Mouse (Mus musculus): Measurements from ENCODE around the gene Gm7792. TPM values are rescaled to one million over a fixed set of nuclear protein-coding genes. Genes with fewer than 3 reads are reported as not detected.
"Not testable (repeated sequence)": the region's sequence is repeated elsewhere in the genome, so short reads cannot be mapped to it uniquely, and the experiment has no call there.

The Gm7792 gene
- not detected in 2 replicates for polyA plus RNA-seq (2016; fragmentation: Nextera tagmentation; extraction: Ambion mirVana)

GRCm38 (mm10) chr5:93843476-93843875 is at the start of gene Gm7792:
Gene Gm7792, plus strand, starts transcription at chr5:93843776.
- not testable (repeated sequence) for H3K27ac ChIP-seq; H3K4me3 ChIP-seq (replicated peaks); H3K4me1 ChIP-seq; H3K9ac ChIP-seq; H3K4me2 ChIP-seq; ATAC-seq (ENCODE audit: low FRiP score); H3K9me3 ChIP-seq; H3K36me3 ChIP-seq (replicated peaks); H3K27me3 ChIP-seq
- WGBS = 82% methylated on average over 1 of the region's 2 CpGs

Other genes with a start within 250 kb of the Gm7792 start
- not detected in 2 replicates for gene C87414, start 172.2 kb upstream of the Gm7792 start, polyA plus RNA-seq (2016; fragmentation: Nextera tagmentation; extraction: Ambion mirVana)
- gene Gm16429, start 85.3 kb downstream of the Gm7792 start, polyA plus RNA-seq (2016; fragmentation: Nextera tagmentation; extraction: Ambion mirVana) = not detected in 2 replicates
- not detected in 2 replicates for gene BC061212, start 226.8 kb downstream of the Gm7792 start, polyA plus RNA-seq (2016; fragmentation: Nextera tagmentation; extraction: Ambion mirVana)
- gene Gm6351, start 232.6 kb downstream of the Gm7792 start, polyA plus RNA-seq (2016; fragmentation: Nextera tagmentation; extraction: Ambion mirVana) = not detected in 2 replicates

All from forebrain, embryonic 12.5 days (tissue).